Mouse (Mus musculus): ENCODE results near the gene Ush1c. TPM values are rescaled to one million over a fixed set of nuclear protein-coding genes. Genes with fewer than 3 reads are reported as not detected.

Ush1c gene
- total and polyA plus RNA-seq, 2 experiments from 2014 or later: 2.7 to 5.5 TPM

- Histone ChIP-seq H3K36me3 (replicated peaks; ENCODE audit: control insufficient read depth, insufficient read depth, low read length) (no peaks in the 10 kb centered on the region), H3K9me3 (replicated peaks; ENCODE audit: control insufficient read depth, low read length) (no peaks in the 10 kb centered on the region), H3K4me1 (ENCODE audit: control insufficient read depth, insufficient read depth) (peaks cover 7% of the 10 kb centered on the region; the same call in 1 of the 2 replicates), H3K9ac (replicated peaks; ENCODE audit: low read depth, low read length) (no peak overlapping the region), H3K27me3 (ENCODE audit: control insufficient read depth, insufficient read depth, low read length) (0 out of 2 replicates have a peak, but pooled peaks cover 10% of the 10 kb centered on the region), H3K27ac (ENCODE audit: low read depth) (no peak overlapping the region), H3K4me3 (ENCODE audit: low read depth, low read length) (no peak overlapping the region), H3K4me2 (ENCODE audit: low read depth, low read length) (no peak overlapping the region)
- no peak for TF ChIP-seq EP300 (IDR thresholded peaks at IDR 0.05; ENCODE audit: low read depth)
- TF ChIP-seq CTCF (IDR thresholded peaks at IDR 0.05; ENCODE audit: low read depth): no peak
- ATAC-seq (ENCODE audit: insufficient read depth, low read depth) (no peak), DNase-seq (ENCODE audit: low spot score) (no peak)
These were observed 8.6 kb upstream of the Ush1c start for GRCm38 (mm10) chr7:46246876-46247275.

DNA sequence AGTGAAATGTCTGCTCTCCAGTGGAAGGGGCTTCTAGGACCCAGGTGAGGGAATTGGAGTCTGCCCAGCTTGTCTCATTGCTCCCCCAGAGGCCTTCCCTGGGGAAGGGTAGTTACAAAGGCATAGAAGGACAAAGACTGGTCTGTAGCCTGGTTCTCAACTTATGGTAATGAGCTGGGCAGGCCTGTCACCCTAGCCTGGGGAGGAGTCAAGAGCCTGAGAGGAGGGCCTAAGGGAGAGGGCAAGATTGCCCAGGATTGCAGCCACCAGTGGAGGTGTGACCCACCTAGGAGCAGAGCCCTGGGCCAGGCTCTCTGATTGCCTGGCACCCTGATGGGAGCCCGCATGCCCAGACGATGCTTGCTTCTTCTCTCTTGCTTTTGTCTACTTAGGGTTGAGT is 2.4 kb upstream of the Ush1c start, which contains the start of gene Otog:
Gene Otog, plus strand, starts transcription at position 292 of the 400 bp plus-strand sequence.
- Histone ChIP-seq H3K4me3 (ENCODE audit: low read depth, low read length) (no peak within 1 kb of the TSS), H3K4me2 (ENCODE audit: low read depth, low read length) (no peak within 1 kb of the TSS), H3K4me1 (ENCODE audit: control insufficient read depth, insufficient read depth) (no peaks in the 10 kb centered on the region), H3K27ac (ENCODE audit: low read depth) (no peak within 1 kb of the TSS), H3K27me3 (ENCODE audit: control insufficient read depth, insufficient read depth, low read length) (0 out of 2 replicates have a peak, but pooled peaks cover 3% of the 10 kb centered on the region), H3K9ac (replicated peaks; ENCODE audit: low read depth, low read length) (no peak within 1 kb of the TSS), H3K9me3 (replicated peaks; ENCODE audit: control insufficient read depth, low read length) (no peaks in the 10 kb centered on the region), H3K36me3 (replicated peaks; ENCODE audit: control insufficient read depth, insufficient read depth, low read length) (no peaks in the 10 kb centered on the region)
- no peak for TF ChIP-seq CTCF (IDR thresholded peaks at IDR 0.05; ENCODE audit: low read depth)
- no peak for TF ChIP-seq EP300 (IDR thresholded peaks at IDR 0.05; ENCODE audit: low read depth)
- 46% methylated on average over 2 of the region's 2 CpGs for WGBS
- DNase-seq (ENCODE audit: low spot score) (no peak), ATAC-seq (ENCODE audit: insufficient read depth, low read depth) (no peak)

DNA sequence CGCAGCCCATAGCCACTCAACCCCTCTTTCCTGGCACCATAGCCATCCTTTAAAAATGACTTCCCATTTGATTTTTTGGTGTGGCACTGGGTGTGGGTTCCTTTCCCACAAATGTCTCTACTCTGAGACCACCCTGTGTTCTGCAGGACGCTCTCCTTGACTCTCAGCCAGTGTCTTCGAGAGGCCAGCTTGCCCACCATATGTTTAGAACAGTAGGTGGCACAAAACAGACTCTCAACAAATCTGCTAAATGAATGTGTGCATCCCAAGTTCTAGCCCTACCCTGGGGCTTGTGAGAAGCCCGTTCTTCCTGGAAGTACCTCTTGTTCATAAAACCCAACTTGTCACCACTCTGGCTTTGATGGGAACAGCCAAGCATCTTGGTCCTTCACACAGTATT is 1.8 kb upstream of the Ush1c start:
- Histone ChIP-seq H3K4me2 (ENCODE audit: low read depth, low read length) (no peak overlapping the region), H3K27me3 (ENCODE audit: control insufficient read depth, insufficient read depth, low read length) (0 out of 2 replicates have a peak, but pooled peaks cover under 1% of the 10 kb centered on the region), H3K36me3 (replicated peaks; ENCODE audit: control insufficient read depth, insufficient read depth, low read length) (no peaks in the 10 kb centered on the region), H3K9ac (replicated peaks; ENCODE audit: low read depth, low read length) (no peak overlapping the region), H3K27ac (ENCODE audit: low read depth) (no peak overlapping the region), H3K4me3 (ENCODE audit: low read depth, low read length) (no peak overlapping the region), H3K4me1 (ENCODE audit: control insufficient read depth, insufficient read depth) (no peaks in the 10 kb centered on the region), H3K9me3 (replicated peaks; ENCODE audit: control insufficient read depth, low read length) (no peaks in the 10 kb centered on the region)
- TF ChIP-seq EP300 (IDR thresholded peaks at IDR 0.05; ENCODE audit: low read depth): no peak
- no peak for TF ChIP-seq CTCF (IDR thresholded peaks at IDR 0.05; ENCODE audit: low read depth)
- ATAC-seq (ENCODE audit: insufficient read depth, low read depth) (no peak), DNase-seq (ENCODE audit: low spot score) (no peak)
- WGBS: 79% methylated on average over 4 of the region's 4 CpGs

DNA sequence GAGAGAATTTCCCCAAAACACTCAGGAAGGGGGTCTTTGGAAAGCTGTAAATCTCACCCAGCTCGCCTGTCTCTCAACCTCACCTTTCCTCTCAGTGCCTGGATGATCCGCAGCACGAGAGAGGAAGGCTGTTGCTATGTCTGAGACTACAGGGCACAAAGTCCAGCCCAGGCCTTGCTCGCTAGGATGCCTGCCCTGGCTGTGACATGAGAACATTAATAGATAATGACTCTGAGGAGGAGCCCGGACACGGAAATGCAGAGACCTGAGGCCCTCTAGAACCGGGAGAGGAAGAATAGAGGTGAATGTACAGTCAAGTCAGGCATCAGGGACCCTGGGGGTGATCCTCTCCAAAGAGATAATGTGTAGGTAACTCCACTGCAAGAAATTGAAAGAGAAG is 1.1 kb downstream of the Ush1c start:
- Histone ChIP-seq H3K36me3 (replicated peaks; ENCODE audit: control insufficient read depth, insufficient read depth, low read length) (no peaks in the 10 kb centered on the region), H3K9ac (replicated peaks; ENCODE audit: low read depth, low read length) (no peak overlapping the region), H3K27me3 (ENCODE audit: control insufficient read depth, insufficient read depth, low read length) (no peaks in the 10 kb centered on the region), H3K4me3 (ENCODE audit: low read depth, low read length) (no peak overlapping the region), H3K4me1 (ENCODE audit: control insufficient read depth, insufficient read depth) (no peaks in the 10 kb centered on the region), H3K9me3 (replicated peaks; ENCODE audit: control insufficient read depth, low read length) (no peaks in the 10 kb centered on the region), H3K4me2 (ENCODE audit: low read depth, low read length) (0 out of 2 replicates have a peak overlapping the region, but pooled peaks have one; percentile 16), H3K27ac (ENCODE audit: low read depth) (no peak overlapping the region)
- ATAC-seq (ENCODE audit: insufficient read depth, low read depth): peak; percentile 57; the same call in 1 of the 2 replicates
- 49% methylated on average over 7 of the region's 7 CpGs for WGBS
- TF ChIP-seq CTCF (IDR thresholded peaks at IDR 0.05; ENCODE audit: low read depth) (no peak), EP300 (IDR thresholded peaks at IDR 0.05; ENCODE audit: low read depth) (no peak)
- DNase-seq (ENCODE audit: low spot score): no peak

GRCm38 (mm10) chr7:46236363-46236762 is 1.9 kb downstream of the Ush1c start:
- TF ChIP-seq CTCF (IDR thresholded peaks at IDR 0.05; ENCODE audit: low read depth) (no peak), EP300 (IDR thresholded peaks at IDR 0.05; ENCODE audit: low read depth) (no peak)
- H3K27me3 ChIP-seq (ENCODE audit: control insufficient read depth, insufficient read depth, low read length): no peaks in the 10 kb centered on the region
- ATAC-seq (ENCODE audit: insufficient read depth, low read depth): no peak

DNA sequence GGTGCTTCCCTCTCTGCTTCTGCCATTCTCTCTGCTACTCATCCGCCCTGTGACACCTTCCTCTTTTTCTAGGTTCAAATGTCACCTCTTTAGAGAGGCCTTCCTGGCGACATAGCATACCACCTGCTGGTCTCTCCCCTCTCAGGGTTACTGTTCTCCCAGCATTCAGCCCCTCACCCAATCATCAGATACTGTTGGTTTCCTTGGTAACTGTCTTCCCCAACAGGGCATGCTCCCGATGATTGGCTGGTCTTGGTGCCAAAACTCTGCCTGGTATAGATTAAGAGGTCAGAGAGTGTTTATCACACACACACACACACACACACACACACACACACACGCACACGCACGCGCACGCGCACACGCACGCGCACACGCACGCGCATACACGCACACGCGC is 2.4 kb downstream of the Ush1c start:
- Histone ChIP-seq H3K36me3 (replicated peaks; ENCODE audit: control insufficient read depth, insufficient read depth, low read length) (no peaks in the 10 kb centered on the region), H3K27me3 (ENCODE audit: control insufficient read depth, insufficient read depth, low read length) (no peaks in the 10 kb centered on the region), H3K9me3 (replicated peaks; ENCODE audit: control insufficient read depth, low read length) (no peaks in the 10 kb centered on the region), H3K4me3 (ENCODE audit: low read depth, low read length) (no peak overlapping the region), H3K4me1 (ENCODE audit: control insufficient read depth, insufficient read depth) (no peaks in the 10 kb centered on the region), H3K4me2 (ENCODE audit: low read depth, low read length) (no peak overlapping the region), H3K27ac (ENCODE audit: low read depth) (no peak overlapping the region), H3K9ac (replicated peaks; ENCODE audit: low read depth, low read length) (no peak overlapping the region)
- TF ChIP-seq EP300 (IDR thresholded peaks at IDR 0.05; ENCODE audit: low read depth) (no peak), CTCF (IDR thresholded peaks at IDR 0.05; ENCODE audit: low read depth) (no peak)
- DNase-seq (ENCODE audit: low spot score): no peak
- 52% methylated on average over 18 of the region's 18 CpGs for WGBS
- no peak for ATAC-seq (ENCODE audit: insufficient read depth, low read depth)

More at GRCm38 (mm10) chr7:46236363-46236762, 1.9 kb downstream of the Ush1c start:
- Histone ChIP-seq H3K4me1 (ENCODE audit: control insufficient read depth, insufficient read depth) (no peaks in the 10 kb centered on the region), H3K27ac (ENCODE audit: low read depth) (no peak overlapping the region), H3K36me3 (replicated peaks; ENCODE audit: control insufficient read depth, insufficient read depth, low read length) (no peaks in the 10 kb centered on the region), H3K4me3 (ENCODE audit: low read depth, low read length) (no peak overlapping the region), H3K4me2 (ENCODE audit: low read depth, low read length) (no peak overlapping the region), H3K9me3 (replicated peaks; ENCODE audit: control insufficient read depth, low read length) (no peaks in the 10 kb centered on the region), H3K9ac (replicated peaks; ENCODE audit: low read depth, low read length) (no peak overlapping the region)
- 74% methylated on average over 15 of the region's 15 CpGs for WGBS
- no peak for DNase-seq (ENCODE audit: low spot score)

Measured in heart, postnatal 0 days (tissue).